Mouse (Mus musculus) kidney, embryonic 16.5 days (tissue): ENCODE results near the gene Kcna2. TPM values are rescaled to one million over a fixed set of nuclear protein-coding genes. Genes with fewer than 3 reads are reported as not detected.
A peak's percentile ranks its signal among the peaks of the same experiment; 100 is the strongest.

Source experiments
- ATAC-seq: fragments of 200-750 bp; cut with Nextera tagmentation; 2 replicates; pipeline ENCODE4 v1.8.0; 2017; ENCODE audit warnings: moderate TSS enrichment; ENCODE audit not compliant: low FRiP score, low TSS enrichment
- H3K27ac ChIP-seq: fragments of 300-500 bp; sonication (generic); 2 replicates; pipeline ENCODE4 v1.5.1; 2014; ENCODE audit warnings: low read length
- H3K27me3 ChIP-seq: fragments of 300-500 bp; sonication (generic); 2 replicates; pipeline ENCODE4 v1.6.1; 2014; ENCODE audit warnings: low read length, control low read depth, mixed read lengths; ENCODE audit not compliant: insufficient read depth
- H3K36me3 ChIP-seq: fragments of 300-500 bp; sonication (generic); 2 replicates; pipeline ENCODE4 v1.6.1; 2014; ENCODE audit warnings: low read length, control low read depth, mixed read lengths; ENCODE audit not compliant: insufficient read depth
- H3K4me1 ChIP-seq: fragments of 300-500 bp; sonication (generic); 2 replicates; pipeline ENCODE4 v1.6.1; 2014; ENCODE audit warnings: low read length, control low read depth, mixed read lengths; ENCODE audit not compliant: insufficient read depth
- H3K4me2 ChIP-seq: fragments of 300-500 bp; sonication (generic); replicated peaks from 2 replicates; pipeline ENCODE4 v1.6.1; 2014; ENCODE audit warnings: low read depth, low read length
- H3K4me3 ChIP-seq: fragments of 300-500 bp; sonication (generic); 2 replicates; pipeline ENCODE4 v1.5.1; 2014; ENCODE audit warnings: mild to moderate bottlenecking, low read length
- H3K9ac ChIP-seq: fragments of 300-500 bp; sonication (generic); replicated peaks from 2 replicates; pipeline ENCODE4 v1.6.1; 2014; ENCODE audit warnings: low read length
- H3K9me3 ChIP-seq: fragments of 300-500 bp; sonication (generic); 2 replicates; pipeline ENCODE4 v1.6.1; 2016; ENCODE audit warnings: low read length, control low read depth
- WGBS: fragments of 180-500 bp; shearing (Covaris S2); extraction: QIAGEN DNeasy Blood & Tissue Kit; methylation state at CpG from one replicate; pipeline ENCODE4 v1.1.7; 2014; 5-methylcytosine and 5-hydroxymethylcytosine counted together
- polyA plus RNA-seq: library from polyadenylated mRNA; unstranded; fragments of >200 nt; fragmentation: Nextera tagmentation; extraction: Ambion mirVana; gene quantifications from 2 replicates; pipeline ENCODE4 v1.2.1, GENCODE M21; 2015

Kcna2 gene
- polyA plus RNA-seq, 1 experiment from 2014 or later: 0.02 TPM

- no peak overlapping the region for H3K27ac ChIP-seq
- no peak for ATAC-seq
- H3K27me3 ChIP-seq: no peaks in the 10 kb centered on the region
- H3K9me3 ChIP-seq: no peaks in the 10 kb centered on the region
- no peak overlapping the region for H3K4me3 ChIP-seq
- H3K9ac ChIP-seq: no peak overlapping the region
- H3K36me3 ChIP-seq: no peaks in the 10 kb centered on the region
- H3K4me1 ChIP-seq: no peaks in the 10 kb centered on the region
- no peak overlapping the region for H3K4me2 ChIP-seq
- 79% methylated on average over 3 of the region's 3 CpGs for WGBS
These were observed 20.1 kb upstream of the Kcna2 start for GRCm38 (mm10) chr3:107080803-107081202.

GRCm38 (mm10) chr3:107081227-107081626, 19.7 kb upstream of the Kcna2 start:
- Histone ChIP-seq H3K4me1 (no peaks in the 10 kb centered on the region), H3K9me3 (no peaks in the 10 kb centered on the region), H3K36me3 (no peaks in the 10 kb centered on the region), H3K27me3 (no peaks in the 10 kb centered on the region), H3K4me3 (no peak overlapping the region), H3K9ac (no peak overlapping the region), H3K27ac (no peak overlapping the region), H3K4me2 (no peak overlapping the region)
- 28% methylated on average over 3 of the region's 3 CpGs for WGBS
- ATAC-seq: no peak

- Histone ChIP-seq H3K4me2 (no peak overlapping the region), H3K4me3 (no peak overlapping the region), H3K27me3 (no peaks in the 10 kb centered on the region), H3K36me3 (no peaks in the 10 kb centered on the region), H3K9me3 (no peaks in the 10 kb centered on the region), H3K27ac (no peak overlapping the region), H3K9ac (no peak overlapping the region), H3K4me1 (no peaks in the 10 kb centered on the region)
- 81% methylated on average over 3 of the region's 3 CpGs for WGBS
- no peak for ATAC-seq
These were observed 16.4 kb upstream of the Kcna2 start for GRCm38 (mm10) chr3:107084586-107084985.

- Histone ChIP-seq H3K36me3 (no peaks in the 10 kb centered on the region), H3K4me2 (no peak overlapping the region), H3K27ac (no peak overlapping the region), H3K9ac (no peak overlapping the region), H3K4me1 (no peaks in the 10 kb centered on the region), H3K4me3 (no peak overlapping the region), H3K27me3 (no peaks in the 10 kb centered on the region), H3K9me3 (no peaks in the 10 kb centered on the region)
- ATAC-seq: no peak
- WGBS: 92% methylated on average over 4 of the region's 4 CpGs
These were observed 13.5 kb upstream of the Kcna2 start for GRCm38 (mm10) chr3:107087410-107087809.

- 82% methylated on average over 3 of the region's 3 CpGs for WGBS
These were observed 12.1 kb upstream of the Kcna2 start for GRCm38 (mm10) chr3:107088820-107089219.

GRCm38 (mm10) chr3:107089475-107089874, 11.5 kb upstream of the Kcna2 start:
- Histone ChIP-seq H3K4me1 (no peaks in the 10 kb centered on the region), H3K4me2 (no peak overlapping the region), H3K9me3 (no peaks in the 10 kb centered on the region), H3K4me3 (no peak overlapping the region), H3K36me3 (no peaks in the 10 kb centered on the region), H3K27ac (no peak overlapping the region), H3K27me3 (no peaks in the 10 kb centered on the region), H3K9ac (no peak overlapping the region)
- no peak for ATAC-seq
- 49% methylated on average over 3 of the region's 3 CpGs for WGBS

More at GRCm38 (mm10) chr3:107088820-107089219, 12.1 kb upstream of the Kcna2 start:
- H3K9ac ChIP-seq: no peak overlapping the region
- H3K4me2 ChIP-seq: no peak overlapping the region
- no peaks in the 10 kb centered on the region for H3K27me3 ChIP-seq
- H3K36me3 ChIP-seq: no peaks in the 10 kb centered on the region
- ATAC-seq: no peak
- no peak overlapping the region for H3K27ac ChIP-seq
- no peaks in the 10 kb centered on the region for H3K9me3 ChIP-seq
- H3K4me3 ChIP-seq: no peak overlapping the region
- H3K4me1 ChIP-seq: no peaks in the 10 kb centered on the region

GRCm38 (mm10) chr3:107090001-107090400, 10.9 kb upstream of the Kcna2 start:
- H3K4me2 ChIP-seq: no peak overlapping the region
- H3K27me3 ChIP-seq: no peaks in the 10 kb centered on the region
- ATAC-seq: no peak
- no peak overlapping the region for H3K27ac ChIP-seq
- H3K36me3 ChIP-seq: no peaks in the 10 kb centered on the region
- no peaks in the 10 kb centered on the region for H3K4me1 ChIP-seq
- H3K9me3 ChIP-seq: no peaks in the 10 kb centered on the region
- WGBS: 58% methylated on average over 7 of the region's 7 CpGs
- no peak overlapping the region for H3K9ac ChIP-seq
- H3K4me3 ChIP-seq: no peak overlapping the region

- 70% methylated on average over 11 of the region's 11 CpGs for WGBS
- Histone ChIP-seq H3K9ac (no peak overlapping the region), H3K9me3 (no peaks in the 10 kb centered on the region), H3K27ac (no peak overlapping the region), H3K4me2 (no peak overlapping the region), H3K4me3 (no peak overlapping the region), H3K4me1 (no peaks in the 10 kb centered on the region), H3K27me3 (no peaks in the 10 kb centered on the region), H3K36me3 (no peaks in the 10 kb centered on the region)
- ATAC-seq: no peak
These were observed 10.4 kb upstream of the Kcna2 start for GRCm38 (mm10) chr3:107090403-107091150.

GRCm38 (mm10) chr3:107094028-107094427, 6.9 kb upstream of the Kcna2 start:
- no peak; the same call in 1 of the 2 replicates for ATAC-seq
- Histone ChIP-seq H3K4me1 (no peaks in the 10 kb centered on the region), H3K9ac (0 out of 2 replicates have a peak overlapping the region, but pooled peaks have one; percentile 2), H3K36me3 (no peaks in the 10 kb centered on the region), H3K27me3 (peaks cover 2% of the 10 kb centered on the region; the same call in 1 of the 2 replicates), H3K9me3 (no peaks in the 10 kb centered on the region), H3K27ac (no peak overlapping the region), H3K4me2 (no peak overlapping the region), H3K4me3 (no peak overlapping the region)
- WGBS: 2% methylated on average over 4 of the region's 4 CpGs

- no peaks in the 10 kb centered on the region for H3K9me3 ChIP-seq
- no peak overlapping the region for H3K4me3 ChIP-seq
- ATAC-seq: no peak
- WGBS: 68% methylated on average over 3 of the region's 3 CpGs
- no peak overlapping the region for H3K27ac ChIP-seq
- no peaks in the 10 kb centered on the region for H3K36me3 ChIP-seq
- H3K27me3 ChIP-seq: peaks cover 25% of the 10 kb centered on the region
- no peak overlapping the region for H3K9ac ChIP-seq
- no peak overlapping the region for H3K4me2 ChIP-seq
- H3K4me1 ChIP-seq: peaks cover 3% of the 10 kb centered on the region
These were observed 4.6 kb upstream of the Kcna2 start for GRCm38 (mm10) chr3:107096269-107096731.
